16 mouse cellular contexts compared by ENCODE assay signal in genomic region chr2:65987069-65987468, GRCm38 (mm10).
DNase-seq lines count a peak whose midpoint lies in the region; ATAC-seq lines count a peak whose summit lies in the region.
"Had no signal": no experiment of that assay in that cellular context is flagged by ENCODE, and none has a peak within 500 bp of the region (broad histone marks: within the 10 kb centered on the region; RNA-seq: fewer than 3 reads in every experiment).

No protein-coding gene starts in this region.

- H3K36me3 ChIP-seq in hindbrain, embryonic 16.5 days (ENCODE audit: control insufficient read depth, insufficient read depth, low read length), result no peaks in the 10 kb centered on the region
- H3K36me3 ChIP-seq in hindbrain, embryonic 14.5 days (replicated peaks; ENCODE audit: control insufficient read depth, insufficient read depth), result no peaks in the 10 kb centered on the region
- H3K36me3 ChIP-seq in neural tube, embryonic 14.5 days (ENCODE audit: control insufficient read depth, insufficient read depth, low read length), result no peaks in the 10 kb centered on the region
- H3K36me3 ChIP-seq in neural tube, embryonic 15.5 days, result no peaks in the 10 kb centered on the region
- H3K36me3 ChIP-seq: embryonic facial prominence, embryonic 12.5 days; midbrain, embryonic 10.5 days; neural tube, embryonic 13.5 days had no signal

- no peak overlapping the region for H3K27ac ChIP-seq in hindbrain, embryonic 16.5 days (ENCODE audit: low read depth, low read length)
- no peak overlapping the region for H3K27ac ChIP-seq in hindbrain, embryonic 14.5 days
- no peak overlapping the region for H3K27ac ChIP-seq in neural tube, embryonic 14.5 days (ENCODE audit: low read depth, low read length)
- H3K27ac ChIP-seq in neural tube, embryonic 15.5 days (replicated peaks), result no peak overlapping the region
- H3K27ac ChIP-seq: embryonic facial prominence, embryonic 12.5 days; midbrain, embryonic 10.5 days had no signal

- ATAC-seq in hindbrain, embryonic 16.5 days, result no peak
- ATAC-seq in hindbrain, embryonic 14.5 days (ENCODE audit: low FRiP score), result no peak
- ATAC-seq in neural tube, embryonic 14.5 days (ENCODE audit: low read depth), result 0 out of 2 replicates have a peak, but pooled peaks have one; percentile 12
- no peak for ATAC-seq in neural tube, embryonic 15.5 days (ENCODE audit: low FRiP score)

- H3K4me2 ChIP-seq in hindbrain, embryonic 16.5 days (ENCODE audit: low read length), result no peak overlapping the region
- H3K4me2 ChIP-seq in hindbrain, embryonic 14.5 days (replicated peaks), result no peak overlapping the region
- no peak overlapping the region for H3K4me2 ChIP-seq in neural tube, embryonic 14.5 days (ENCODE audit: low read depth, low read length)
- no peak overlapping the region for H3K4me2 ChIP-seq in neural tube, embryonic 15.5 days
- H3K4me2 ChIP-seq: embryonic facial prominence, embryonic 12.5 days; liver, embryonic 11.5 days; neural tube, embryonic 13.5 days had no signal

- H3K9ac ChIP-seq in hindbrain, embryonic 16.5 days (ENCODE audit: low read depth, low read length), result 0 out of 2 replicates have a peak overlapping the region, but pooled peaks have one; percentile 6
- no peak overlapping the region for H3K9ac ChIP-seq in hindbrain, embryonic 14.5 days
- H3K9ac ChIP-seq in neural tube, embryonic 14.5 days (replicated peaks; ENCODE audit: low read depth, low read length), result no peak overlapping the region
- no peak overlapping the region for H3K9ac ChIP-seq in neural tube, embryonic 15.5 days (replicated peaks)
- H3K9ac ChIP-seq: embryonic facial prominence, embryonic 12.5 days; neural tube, embryonic 13.5 days had no signal

- DNase-seq in cerebellum, postnatal 36 days, result peak; percentile 11 to 14
- no peak for DNase-seq in cerebellum, adult 11-12 months
- no peak for DNase-seq in hindbrain, embryonic 14.5 days (ENCODE audit: low spot score)
- DNase-seq in ovary, adult 18-20 months (ENCODE audit: low spot score), result no peak
- DNase-seq: adrenal gland, postnatal 10 days; gastrocnemius, postnatal 25 days; layer of hippocampus, adult 9-11 months; right cerebral cortex, postnatal 4 days; thymus, postnatal 25 days had no signal

- peaks cover under 1% of the 10 kb centered on the region for H3K4me1 ChIP-seq in hindbrain, embryonic 16.5 days (ENCODE audit: control insufficient read depth, insufficient read depth, low read depth, low read length)
- 0 out of 2 replicates have a peak, but pooled peaks cover 3% of the 10 kb centered on the region for H3K4me1 ChIP-seq in hindbrain, embryonic 14.5 days (replicated peaks; ENCODE audit: control insufficient read depth, insufficient read depth, low read length)
- H3K4me1 ChIP-seq in neural tube, embryonic 14.5 days (ENCODE audit: control insufficient read depth, insufficient read depth, low read length), result no peaks in the 10 kb centered on the region
- peaks cover 5% of the 10 kb centered on the region for H3K4me1 ChIP-seq in neural tube, embryonic 15.5 days

- H3K27me3 ChIP-seq in hindbrain, embryonic 16.5 days (replicated peaks; ENCODE audit: control insufficient read depth, insufficient read depth, low read length), result no peaks in the 10 kb centered on the region
- H3K27me3 ChIP-seq in hindbrain, embryonic 14.5 days (ENCODE audit: control insufficient read depth, insufficient read depth, low read length), result no peaks in the 10 kb centered on the region
- H3K27me3 ChIP-seq in neural tube, embryonic 14.5 days (ENCODE audit: control insufficient read depth, insufficient read depth, low read length), result no peaks in the 10 kb centered on the region
- no peaks in the 10 kb centered on the region for H3K27me3 ChIP-seq in neural tube, embryonic 15.5 days (replicated peaks)
- H3K27me3 ChIP-seq: embryonic facial prominence, embryonic 12.5 days; neural tube, embryonic 13.5 days had no signal

- WGBS in hindbrain, embryonic 16.5 days, result 58% methylated on average over 6 of the region's 6 CpGs
- WGBS in hindbrain, embryonic 14.5 days, result 71% methylated on average over 6 of the region's 6 CpGs
- 54% methylated on average over 6 of the region's 6 CpGs for WGBS in neural tube, embryonic 14.5 days
- WGBS in neural tube, embryonic 15.5 days, result 52% methylated on average over 6 of the region's 6 CpGs

- no peaks in the 10 kb centered on the region for H3K9me3 ChIP-seq in hindbrain, embryonic 16.5 days (ENCODE audit: control insufficient read depth, low read length)
- H3K9me3 ChIP-seq in hindbrain, embryonic 14.5 days (ENCODE audit: control insufficient read depth, low read length), result no peaks in the 10 kb centered on the region
- no peaks in the 10 kb centered on the region for H3K9me3 ChIP-seq in neural tube, embryonic 14.5 days (ENCODE audit: control insufficient read depth, low read length)
- no peaks in the 10 kb centered on the region for H3K9me3 ChIP-seq in neural tube, embryonic 15.5 days (replicated peaks)
- H3K9me3 ChIP-seq: embryonic facial prominence, embryonic 12.5 days; midbrain, embryonic 10.5 days; neural tube, embryonic 13.5 days had no signal

- H3K4me3 ChIP-seq in hindbrain, embryonic 16.5 days (ENCODE audit: low read length), result no peak overlapping the region
- no peak overlapping the region for H3K4me3 ChIP-seq in hindbrain, embryonic 14.5 days (replicated peaks; ENCODE audit: low read length)
- H3K4me3 ChIP-seq in neural tube, embryonic 14.5 days (ENCODE audit: low read depth, low read length), result no peak overlapping the region
- no peak overlapping the region for H3K4me3 ChIP-seq in neural tube, embryonic 15.5 days (replicated peaks)
- H3K4me3 ChIP-seq: embryonic facial prominence, embryonic 12.5 days; midbrain, embryonic 10.5 days; neural tube, embryonic 13.5 days had no signal

Comparison
In these comparisons a context has a peak if more than half of its experiments do, and no peak if none do; other contexts are left out.
1. DNase-seq: peak in cerebellum, postnatal 36 days (2 of 2); none in cerebellum, adult 11-12 months (single experiment), hindbrain, embryonic 14.5 days (single experiment) and ovary, adult 18-20 months (single experiment).